Mouse (Mus musculus) lung, embryonic 14.5 days (tissue): Measurements from ENCODE around the gene Cmya5. TPM values are rescaled to one million over a fixed set of nuclear protein-coding genes. Genes with fewer than 3 reads are reported as not detected.

Experiments
- ATAC-seq: fragments of 200-750 bp; cut with Nextera tagmentation; 2 replicates; pipeline ENCODE4 v1.8.0; 2017; ENCODE audit warnings: mild to moderate bottlenecking, moderate TSS enrichment, moderate library complexity; ENCODE audit not compliant: insufficient read depth
- DNase-seq: peaks from one replicate; pipeline ENCODE4 v3.0.0-alpha.2; 2015
- H3K27ac ChIP-seq: fragments of 300-500 bp; sonication (generic); 2 replicates; pipeline ENCODE4 v1.5.1; 2014; ENCODE audit warnings: low read depth, mild to moderate bottlenecking, moderate library complexity
- H3K27me3 ChIP-seq: fragments of 300-500 bp; sonication (generic); 2 replicates; pipeline ENCODE4 v1.6.1; 2014; ENCODE audit warnings: low read length, control low read depth; ENCODE audit not compliant: insufficient read depth
- H3K36me3 ChIP-seq: fragments of 300-500 bp; sonication (generic); 2 replicates; pipeline ENCODE4 v1.6.1; 2014; ENCODE audit warnings: control low read depth; ENCODE audit not compliant: insufficient read depth
- H3K4me1 ChIP-seq: fragments of 300-500 bp; sonication (generic); 2 replicates; pipeline ENCODE4 v1.6.1; 2014; ENCODE audit warnings: antibody characterized with exemption, control low read depth; ENCODE audit not compliant: insufficient read depth
- H3K4me2 ChIP-seq: fragments of 300-500 bp; sonication (generic); 2 replicates; pipeline ENCODE4 v1.6.1; 2014; ENCODE audit warnings: mild to moderate bottlenecking
- H3K4me3 ChIP-seq: fragments of 300-500 bp; sonication (generic); 2 replicates; pipeline ENCODE4 v1.5.1; 2014; ENCODE audit warnings: low read depth, low read length
- H3K9ac ChIP-seq: fragments of 300-500 bp; sonication (generic); 2 replicates; pipeline ENCODE4 v1.6.1; 2014
- H3K9me3 ChIP-seq: fragments of 300-500 bp; sonication (generic); 2 replicates; pipeline ENCODE4 v1.6.1; 2016; ENCODE audit warnings: low read depth, low read length, control low read depth
- CTCF ChIP-seq: IDR thresholded peaks from 2 replicates; pipeline ENCODE4 v1.5.1; 2016; ENCODE audit warnings: antibody characterized with exemption, low read depth
- WGBS: fragments of 180-500 bp; shearing (Covaris S2); extraction: QIAGEN DNeasy Blood & Tissue Kit; methylation state at CpG from one replicate; pipeline ENCODE4 v1.1.7; 2014; 5-methylcytosine and 5-hydroxymethylcytosine counted together
- polyA plus RNA-seq: library from polyadenylated mRNA; unstranded; fragments of >200 nt; fragmentation: Nextera tagmentation; extraction: Ambion mirVana; gene quantifications from 2 replicates; pipeline ENCODE4 v1.2.1, GENCODE M21; 2014

Cmya5 gene
- polyA plus RNA-seq, 1 experiment from 2014 or later: 0.38 TPM

DNA sequence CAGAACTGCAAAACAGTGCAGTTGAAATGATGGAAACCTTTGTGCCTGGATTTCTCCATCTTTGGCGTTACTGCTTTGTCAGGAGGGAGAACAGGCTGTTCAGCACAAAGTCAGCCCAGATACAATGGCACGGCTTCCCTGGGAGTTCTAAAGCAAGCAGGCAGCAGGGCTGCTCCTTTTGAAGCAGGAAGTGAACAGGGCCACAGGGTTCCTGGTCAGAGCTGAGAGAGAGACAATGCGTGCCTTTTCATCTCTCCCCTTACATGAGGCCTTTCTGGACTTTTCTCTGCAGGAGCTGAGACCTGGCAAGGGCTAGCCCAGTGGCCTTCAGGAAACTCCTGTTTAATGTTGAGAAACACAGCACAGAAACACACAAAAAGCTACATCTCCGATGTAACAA lies 108.3 kb downstream of the Cmya5 start:
- no peak for TF ChIP-seq CTCF
- Histone ChIP-seq H3K4me1 (no peaks in the 10 kb centered on the region), H3K9me3 (no peaks in the 10 kb centered on the region), H3K4me2 (no peak overlapping the region), H3K27me3 (no peaks in the 10 kb centered on the region), H3K9ac (no peak overlapping the region), H3K36me3 (no peaks in the 10 kb centered on the region), H3K4me3 (no peak overlapping the region), H3K27ac (no peak overlapping the region)
- ATAC-seq: no peak
- WGBS: 66% methylated on average over 4 of the region's 4 CpGs
- no peak for DNase-seq

DNA sequence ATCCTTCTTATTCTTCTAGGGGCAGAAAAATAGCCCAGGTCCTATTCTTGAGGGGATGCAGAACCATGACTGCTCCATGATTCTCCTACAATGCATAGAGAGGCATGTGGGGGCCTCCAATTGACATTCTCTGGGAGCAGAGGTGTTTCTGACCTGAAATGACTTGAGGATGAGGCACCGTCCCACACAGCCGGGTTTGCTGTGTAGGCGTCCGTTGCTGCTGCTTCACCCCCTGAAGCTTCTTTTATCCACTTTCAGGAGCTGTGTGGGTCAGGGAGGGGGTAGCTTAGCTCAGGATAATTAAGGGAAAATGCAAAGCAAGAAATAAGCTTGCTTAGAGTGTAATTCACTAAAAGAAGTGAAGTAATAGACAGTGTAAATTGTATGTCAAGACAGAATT lies 115.2 kb downstream of the Cmya5 start:
- Histone ChIP-seq H3K4me3 (no peak overlapping the region), H3K27me3 (no peaks in the 10 kb centered on the region), H3K4me1 (no peaks in the 10 kb centered on the region), H3K9me3 (no peaks in the 10 kb centered on the region), H3K27ac (no peak overlapping the region), H3K36me3 (no peaks in the 10 kb centered on the region), H3K9ac (no peak overlapping the region), H3K4me2 (no peak overlapping the region)
- no peak for TF ChIP-seq CTCF
- ATAC-seq (no peak), DNase-seq (no peak)
- 79% methylated on average over 4 of the region's 4 CpGs for WGBS

DNA sequence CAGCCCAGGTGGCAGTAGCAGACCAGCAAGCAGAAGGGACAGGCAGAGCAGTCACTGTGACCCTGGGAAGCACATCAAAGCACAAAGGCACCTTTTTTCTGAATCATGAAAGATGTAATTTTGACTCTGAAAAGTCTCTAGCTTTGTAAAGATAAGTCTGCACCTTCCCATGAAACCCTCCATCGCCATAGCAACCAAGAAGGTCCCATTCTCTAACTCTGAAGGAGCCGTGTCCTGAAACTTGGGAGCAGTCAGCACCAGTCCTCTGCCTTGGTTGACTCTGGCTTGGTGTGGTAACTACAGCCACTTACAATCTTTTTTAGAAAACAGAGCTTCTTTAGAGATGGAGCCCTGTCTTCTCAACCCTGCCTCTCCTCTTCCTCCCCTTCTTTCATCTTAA lies 119.7 kb downstream of the Cmya5 start:
- 46% methylated on average over 2 of the region's 2 CpGs for WGBS
- no peaks in the 10 kb centered on the region for H3K9me3 ChIP-seq
- H3K4me2 ChIP-seq: no peak overlapping the region
- H3K36me3 ChIP-seq: no peaks in the 10 kb centered on the region
- 0 out of 2 replicates have a peak, but pooled peaks have one; percentile 41 for ATAC-seq
- no peak for TF ChIP-seq CTCF
- no peak overlapping the region for H3K9ac ChIP-seq
- no peaks in the 10 kb centered on the region for H3K27me3 ChIP-seq
- H3K4me3 ChIP-seq: no peak overlapping the region
- peak; percentile 42 for DNase-seq
- H3K27ac ChIP-seq: no peak overlapping the region
- H3K4me1 ChIP-seq: no peaks in the 10 kb centered on the region

DNA sequence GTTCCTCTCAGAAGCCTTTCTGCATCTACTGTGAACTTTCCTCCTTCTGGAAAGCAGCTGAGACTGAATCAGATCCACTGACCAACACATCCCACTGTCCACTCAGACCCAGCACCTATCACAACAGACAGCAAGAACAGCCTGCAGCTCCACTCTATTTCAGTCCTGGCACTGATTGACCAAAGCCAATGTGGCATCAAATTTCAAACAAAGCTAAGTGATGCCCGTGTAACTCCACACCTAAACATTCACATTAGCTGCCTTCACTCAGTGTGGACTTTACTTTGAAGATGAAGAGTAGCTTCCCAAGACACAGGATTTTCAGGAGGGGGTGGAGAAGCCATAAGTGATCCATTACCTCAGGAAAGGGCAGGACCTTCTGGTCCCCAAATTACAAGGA lies 122.4 kb downstream of the Cmya5 start:
- no peak for DNase-seq
- Histone ChIP-seq H3K4me1 (no peaks in the 10 kb centered on the region), H3K27me3 (no peaks in the 10 kb centered on the region), H3K27ac (no peak overlapping the region), H3K9ac (no peak overlapping the region), H3K4me3 (no peak overlapping the region), H3K9me3 (no peaks in the 10 kb centered on the region), H3K36me3 (no peaks in the 10 kb centered on the region), H3K4me2 (no peak overlapping the region)
- 0% methylated on average over 1 of the region's 1 CpGs for WGBS
- no peak for ATAC-seq
- TF ChIP-seq CTCF: no peak

DNA sequence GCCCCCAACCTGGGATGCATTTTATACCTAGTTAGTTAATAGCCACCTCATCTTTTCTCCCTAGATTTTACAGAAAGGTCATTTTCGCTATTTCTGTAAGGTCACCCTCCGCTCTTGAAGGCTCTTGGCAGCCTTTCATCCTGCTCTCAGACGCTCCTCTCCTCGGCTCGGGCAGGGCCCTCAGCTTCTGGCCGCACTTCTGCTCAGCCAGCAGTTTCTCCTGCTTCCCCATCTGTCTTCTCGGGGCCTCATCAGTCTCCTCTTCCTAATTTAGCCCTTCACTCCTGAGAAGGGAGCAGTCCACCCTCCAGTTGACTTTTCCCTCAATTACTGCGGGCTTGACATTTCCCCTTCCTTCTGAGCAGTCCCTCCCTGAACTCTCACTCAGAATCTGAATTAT lies 131.6 kb downstream of the Cmya5 start:
- Histone ChIP-seq H3K4me2 (no peak overlapping the region), H3K4me3 (no peak overlapping the region), H3K9ac (no peak overlapping the region), H3K36me3 (no peaks in the 10 kb centered on the region), H3K9me3 (no peaks in the 10 kb centered on the region), H3K27me3 (no peaks in the 10 kb centered on the region), H3K4me1 (no peaks in the 10 kb centered on the region), H3K27ac (no peak overlapping the region)
- WGBS: 15% methylated on average over 8 of the region's 8 CpGs
- DNase-seq (peak; percentile 8), ATAC-seq (no peak)
- no peak for TF ChIP-seq CTCF

DNA sequence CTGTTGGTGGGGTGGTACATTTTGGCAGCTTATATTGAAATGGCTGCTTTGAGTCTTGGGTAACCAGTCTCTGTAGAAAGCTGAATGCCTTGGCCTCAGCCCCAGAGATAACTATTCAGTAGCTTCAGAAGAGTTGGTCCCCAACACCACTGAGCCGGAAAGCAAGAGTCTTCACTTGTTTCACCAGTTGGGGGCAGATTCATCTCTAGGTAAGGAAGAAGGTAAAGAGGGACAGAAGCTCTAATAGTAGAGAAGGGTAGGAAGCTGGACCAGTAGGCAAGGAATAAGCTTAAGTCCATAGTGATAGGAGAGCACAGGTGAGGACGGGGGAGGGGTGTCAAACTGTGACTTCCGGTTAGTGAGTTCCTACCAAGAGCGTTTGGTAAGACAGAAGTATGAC lies 133.2 kb downstream of the Cmya5 start:
- no peaks in the 10 kb centered on the region for H3K9me3 ChIP-seq
- no peak for ATAC-seq
- no peaks in the 10 kb centered on the region for H3K27me3 ChIP-seq
- H3K9ac ChIP-seq: no peak overlapping the region
- 85% methylated on average over 4 of the region's 4 CpGs for WGBS
- no peaks in the 10 kb centered on the region for H3K4me1 ChIP-seq
- no peak overlapping the region for H3K4me2 ChIP-seq
- H3K36me3 ChIP-seq: no peaks in the 10 kb centered on the region
- no peak for DNase-seq
- no peak overlapping the region for H3K27ac ChIP-seq
- no peak for TF ChIP-seq CTCF
- H3K4me3 ChIP-seq: no peak overlapping the region

DNA sequence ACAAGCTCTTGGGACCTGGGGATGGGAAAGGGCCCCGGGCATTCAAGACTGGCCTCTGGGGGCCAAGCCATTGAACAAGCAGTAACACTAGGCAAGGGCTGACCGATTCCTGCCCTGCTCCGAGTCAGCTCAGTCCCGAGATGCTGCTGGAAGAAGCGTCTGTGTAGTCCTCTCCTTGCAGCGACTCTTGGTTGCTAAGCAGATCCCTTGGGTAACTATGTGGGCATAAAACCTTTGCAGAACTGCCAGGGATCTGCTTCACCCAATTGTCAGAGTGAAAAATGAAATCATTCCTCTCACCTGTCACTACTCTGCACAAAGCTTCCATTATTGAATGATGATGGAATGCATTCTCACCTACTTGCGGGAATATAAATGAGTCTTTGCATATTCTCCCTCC lies 134.0 kb downstream of the Cmya5 start:
- 71% methylated on average over 7 of the region's 7 CpGs for WGBS
- Histone ChIP-seq H3K27me3 (no peaks in the 10 kb centered on the region), H3K9ac (no peak overlapping the region), H3K9me3 (no peaks in the 10 kb centered on the region), H3K4me1 (no peaks in the 10 kb centered on the region), H3K36me3 (no peaks in the 10 kb centered on the region), H3K4me3 (no peak overlapping the region), H3K4me2 (no peak overlapping the region), H3K27ac (no peak overlapping the region)
- no peak for TF ChIP-seq CTCF
- DNase-seq: no peak
- no peak for ATAC-seq

DNA sequence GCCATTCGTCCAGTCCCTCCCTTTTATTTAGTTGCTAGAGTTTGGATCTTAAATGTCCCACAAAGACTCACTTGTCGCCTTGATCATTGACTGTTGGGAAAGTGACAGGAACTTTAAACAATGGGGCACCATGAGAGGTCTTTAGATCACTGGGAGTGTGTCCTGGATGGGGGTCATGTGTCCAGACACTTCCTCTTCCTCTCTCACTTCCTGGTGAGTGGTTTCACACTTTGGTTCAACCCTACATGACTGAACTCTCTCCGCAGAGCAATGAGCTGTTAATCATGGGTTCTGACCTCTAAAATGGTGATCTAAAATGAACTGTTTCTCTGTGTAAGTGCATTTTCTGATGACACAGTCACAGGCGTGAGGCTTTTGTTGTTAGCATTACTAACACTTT lies 137.4 kb downstream of the Cmya5 start:
- Histone ChIP-seq H3K4me3 (no peak overlapping the region), H3K4me2 (no peak overlapping the region), H3K36me3 (no peaks in the 10 kb centered on the region), H3K27me3 (no peaks in the 10 kb centered on the region), H3K9me3 (no peaks in the 10 kb centered on the region), H3K4me1 (no peaks in the 10 kb centered on the region), H3K27ac (no peak overlapping the region), H3K9ac (no peak overlapping the region)
- ATAC-seq (no peak), DNase-seq (no peak)
- WGBS: 66% methylated on average over 4 of the region's 4 CpGs
- no peak for TF ChIP-seq CTCF
